Comparison of ENCODE assay signal across 8 mouse cellular contexts in genomic region chr11:53430670-53431346, GRCm38 (mm10). TPM values are rescaled to one million over a fixed set of nuclear protein-coding genes. Genes with fewer than 3 reads are reported as not detected.
DNase-seq lines count a peak whose midpoint lies in the region; ATAC-seq lines count a peak whose summit lies in the region.

Gene Uqcrq, minus strand, starts transcription at chr11:53430831.
Gene Gdf9, plus strand, starts transcription at chr11:53431023.

- peak; percentile 87 for ATAC-seq in megakaryocyte progenitor cell, adult 5-6 weeks (replicated peaks; ENCODE audit: poor library complexity)

- DNase-seq in adipocyte (ENCODE audit: low spot score): peak; percentile 99
- peak; percentile 100 for DNase-seq in embryo, embryonic 10 days (ENCODE audit: low spot score)
- DNase-seq in gastrocnemius, postnatal 10 days: peak; percentile 96
- DNase-seq in induced T-regulatory cell, adult 2 months (ENCODE audit: low read depth): peak; percentile 100
- peak; percentile 100 for DNase-seq in left cerebral cortex, adult 9 months (ENCODE audit: low spot score in 2 of 2)
- peak; percentile 99 for DNase-seq in right cerebral cortex, postnatal 14 days
- peak; percentile 97 to 99 for DNase-seq in urinary bladder, postnatal 36 days (ENCODE audit: low spot score in 2 of 2)

RNA-seq across cellular contexts. Expression of gene Uqcrq, which starts in this region (rescaled TPM):
- 100 to 1,000 TPM; 882 to 991 TPM for total RNA-seq in gastrocnemius, postnatal 10 days (2021)
- 194 and 224 TPM in 2 replicates for total RNA-seq in megakaryocyte progenitor cell, adult 5-6 weeks (2015)
- 30.5 and 42.9 TPM in 2 replicates for total RNA-seq in megakaryocyte progenitor cell, adult 5-6 weeks (2017)

RNA-seq across cellular contexts. Expression of gene Gdf9, which starts in this region (rescaled TPM):
- under 1 TPM; 0.81 to 0.87 TPM for total RNA-seq in gastrocnemius, postnatal 10 days (2021)
- total RNA-seq in megakaryocyte progenitor cell, adult 5-6 weeks (2015): 0.25 and 0.34 TPM in 2 replicates
- total RNA-seq in megakaryocyte progenitor cell, adult 5-6 weeks (2017): 2.7 TPM in 1 of 2 replicates, not detected in the other

Comparison
In these comparisons a context has a peak if more than half of its experiments do, and no peak if none do; other contexts are left out.
1. Peak in every context shown above with its lines: DNase-seq and ATAC-seq.